Mouse (Mus musculus) forelimb bud, embryonic 11.5 days (tissue): Measurements from ENCODE around the gene Ufsp1.
A peak's percentile ranks its signal among the peaks of the same experiment; 100 is the strongest.

Source experiments
- DNase-seq: peaks from one replicate; pipeline ENCODE4 v3.0.0-alpha.2; 2012; ENCODE audit warnings: low read depth, low spot score

The Ufsp1 gene

GRCm38 (mm10) chr5:137333512-137334174 lies 39.2 kb downstream of the Ufsp1 start, which contains the start of gene Slc12a9:
TSS of gene Slc12a9 (minus strand) at chr5:137333597.
- peak; percentile 91 for DNase-seq

DNA sequence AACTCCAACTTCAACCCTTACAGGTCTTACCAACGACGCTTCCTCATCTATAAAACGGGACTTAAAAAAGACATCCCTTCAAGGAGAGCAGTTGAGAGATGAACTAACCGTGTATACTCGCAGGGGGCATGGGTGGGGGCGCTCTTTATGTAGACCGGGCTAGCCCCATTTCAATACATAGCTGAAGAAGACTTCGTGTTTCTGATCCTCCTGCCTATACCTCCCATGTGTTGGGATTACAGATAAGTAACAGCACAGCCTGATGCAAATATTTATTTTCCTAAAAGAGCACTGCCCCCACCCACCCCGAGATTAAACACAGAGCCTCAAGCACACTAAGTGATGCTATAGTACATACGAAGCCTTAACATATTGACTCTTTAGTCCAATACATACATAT lies 39.9 kb downstream of the Ufsp1 start:
- DNase-seq, result no peak

- DNase-seq, result no peak
These were observed 40.6 kb downstream of the Ufsp1 start for GRCm38 (mm10) chr5:137335066-137335465.

- DNase-seq, result no peak
These were observed 42.8 kb downstream of the Ufsp1 start for GRCm38 (mm10) chr5:137337190-137337589.

DNA sequence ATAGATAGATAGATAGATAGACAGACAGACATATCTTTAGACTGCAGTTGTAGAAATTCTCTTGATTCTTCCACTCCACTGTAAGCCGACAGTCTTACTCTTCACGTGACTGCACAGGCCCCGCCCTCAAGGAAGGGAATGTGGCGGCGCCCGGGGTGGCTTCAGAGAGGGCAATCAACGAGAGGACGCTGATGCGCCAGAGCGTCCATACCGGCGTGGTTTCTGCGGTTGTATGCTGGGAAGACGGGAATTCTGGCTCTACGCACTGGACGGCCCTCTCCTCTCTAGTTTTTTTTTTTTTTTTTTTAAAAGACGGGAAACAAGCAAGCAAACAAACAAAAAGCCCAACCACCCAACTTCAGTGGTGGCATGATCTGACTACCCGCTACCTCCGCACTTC lies 43.8 kb downstream of the Ufsp1 start:
- peak; percentile 80 for DNase-seq

DNA sequence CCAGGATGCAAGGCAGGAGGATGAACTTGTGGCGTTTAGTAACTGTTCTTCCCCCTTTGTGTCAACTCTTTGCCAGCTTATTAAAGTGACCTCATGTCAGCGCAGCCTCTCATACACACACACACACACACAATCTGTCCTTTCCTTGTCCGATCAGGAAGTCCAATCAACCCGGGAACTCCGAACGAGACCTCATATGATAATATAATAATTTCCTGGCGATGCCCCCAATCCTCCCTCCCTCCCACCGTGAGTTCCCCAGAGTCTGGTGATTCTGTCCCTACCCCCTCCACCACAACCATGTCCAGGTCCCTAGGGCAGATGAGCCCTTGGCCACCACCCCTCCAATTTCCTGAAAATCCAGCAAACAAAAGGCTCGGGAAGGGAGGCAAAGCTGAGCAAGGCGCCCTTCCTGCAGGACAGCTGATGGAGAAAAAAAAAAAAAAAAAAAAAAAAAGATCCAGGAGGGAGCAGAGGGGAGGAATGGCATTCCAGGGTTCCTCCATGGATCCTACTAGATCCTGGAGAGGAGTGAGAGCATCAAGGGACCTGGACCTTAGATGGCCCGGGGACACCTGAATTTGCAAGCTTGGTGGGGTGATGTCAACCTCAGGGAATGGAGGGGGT lies 44.3 kb downstream of the Ufsp1 start:
- no peak for DNase-seq

DNA sequence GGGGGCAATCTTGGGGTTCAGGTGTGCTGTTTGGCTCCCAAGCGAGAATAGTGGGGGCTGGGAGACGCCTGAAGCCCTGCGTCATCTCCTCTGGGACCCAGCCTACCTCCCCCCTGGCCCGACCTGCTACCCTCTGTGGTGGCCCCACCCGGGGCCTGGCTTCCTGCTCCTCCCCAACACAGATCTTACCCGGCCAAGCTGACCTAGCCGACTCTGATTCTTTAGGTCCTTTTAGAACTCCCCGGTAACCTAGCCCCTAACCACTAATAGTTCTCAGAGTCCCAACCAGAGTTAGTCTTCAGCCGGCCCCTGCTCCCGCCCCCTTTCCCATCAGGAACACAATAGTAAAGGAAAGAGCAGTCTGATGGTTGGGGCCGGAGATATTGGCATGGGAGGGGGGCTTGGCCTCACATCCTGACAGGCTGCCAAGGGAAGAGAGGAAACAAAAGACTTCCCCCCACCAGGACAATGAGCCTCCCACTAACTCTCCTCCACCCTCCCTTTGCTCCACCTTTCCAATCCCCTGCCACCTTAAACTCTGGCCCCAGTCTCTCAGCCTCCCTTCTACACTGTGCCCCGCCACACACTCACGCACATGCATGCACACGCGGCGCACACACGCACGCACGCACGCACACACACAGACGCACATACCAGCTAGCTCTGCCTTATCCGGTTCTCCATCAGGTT lies 45.0 kb downstream of the Ufsp1 start:
- DNase-seq, result no peak

DNA sequence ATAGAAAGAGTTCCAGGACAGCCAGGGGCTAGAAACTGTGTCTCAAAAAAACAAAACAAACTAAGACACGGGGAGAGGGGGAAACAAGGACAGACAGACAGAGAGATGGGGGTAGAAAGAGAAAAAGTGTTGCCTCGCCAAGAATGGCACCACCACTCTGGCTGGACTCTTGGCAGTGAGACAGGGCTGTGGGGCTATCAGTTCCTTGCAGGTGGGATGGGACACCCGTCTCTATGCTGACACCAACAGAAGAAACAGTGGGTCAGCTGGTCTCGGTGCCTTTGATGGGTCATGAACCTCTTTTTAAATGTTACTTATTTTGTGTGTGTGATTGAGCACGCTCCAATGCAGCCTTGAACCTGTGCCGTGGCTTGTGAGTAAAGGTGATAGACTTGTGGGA lies 45.8 kb downstream of the Ufsp1 start:
- DNase-seq, result no peak

- no peak for DNase-seq
These were observed 48.1 kb downstream of the Ufsp1 start for GRCm38 (mm10) chr5:137342407-137343012.

DNA sequence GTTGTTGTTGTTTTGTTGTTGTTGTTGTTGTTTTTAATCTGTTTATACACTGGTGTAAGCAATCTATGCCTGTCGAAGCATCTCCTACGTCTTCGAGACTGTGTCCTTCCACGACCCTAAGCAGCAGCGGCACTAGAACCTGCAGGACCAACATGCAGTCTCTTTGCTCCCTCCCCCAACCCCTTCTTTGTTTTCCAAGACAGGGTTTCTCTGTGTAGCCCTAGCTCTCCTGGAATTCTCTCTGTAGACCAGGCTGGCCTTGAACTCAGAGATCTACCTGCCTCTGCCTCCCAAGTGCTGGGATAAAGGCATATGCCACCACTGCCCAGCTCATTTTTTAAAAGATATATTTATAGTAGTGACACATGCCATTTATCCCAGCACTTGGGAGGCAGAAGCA lies 49.0 kb downstream of the Ufsp1 start:
- DNase-seq, result no peak

DNA sequence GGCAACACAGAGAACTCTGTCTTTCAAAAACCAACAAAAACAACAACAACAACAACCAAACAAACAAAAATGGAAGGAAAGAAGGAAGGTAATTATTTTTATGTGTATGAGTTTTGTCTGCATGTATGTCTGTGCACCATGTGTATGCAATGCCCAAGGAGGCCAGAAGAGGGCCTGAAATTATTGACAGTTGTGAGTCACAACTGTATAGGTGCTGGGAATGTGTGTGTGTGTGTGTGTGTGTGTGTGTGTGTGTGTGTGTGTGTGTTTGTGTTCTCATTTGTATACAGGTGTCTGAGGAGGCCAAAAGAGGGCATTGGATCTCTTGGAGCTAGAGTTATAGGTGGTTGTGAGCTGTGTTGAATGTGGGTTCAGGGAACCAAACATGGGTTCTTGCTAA lies 49.4 kb downstream of the Ufsp1 start:
- DNase-seq, result no peak
